Mouse (Mus musculus) heart, postnatal 36 days (tissue): ENCODE data around the gene Ogdh. TPM values are rescaled to one million over a fixed set of nuclear protein-coding genes. Genes with fewer than 3 reads are reported as not detected.
"Not testable (repeated sequence)": the region's sequence is repeated elsewhere in the genome, so short reads cannot be mapped to it uniquely, and the experiment has no call there.

ENCODE experiments used
- DNase-seq, 2 experiments: peaks; one replicate each; pipeline ENCODE4 v3.0.0; 2021 to 2022
- intact Hi-C: fragments of 180-260 bp; cut with DNase I; formaldehyde crosslinking; loops from one replicate; pipeline ENCODE4 v1.15.1; 2025
- total RNA-seq, 2 experiments: library from RNA; stranded (reverse); gene quantifications; 2 replicates each; pipeline ENCODE4 v1.2.3; 2021

The Ogdh gene
- 1,000 to 10,000 TPM; 1,707 to 1,741 TPM for total RNA-seq

DNA sequence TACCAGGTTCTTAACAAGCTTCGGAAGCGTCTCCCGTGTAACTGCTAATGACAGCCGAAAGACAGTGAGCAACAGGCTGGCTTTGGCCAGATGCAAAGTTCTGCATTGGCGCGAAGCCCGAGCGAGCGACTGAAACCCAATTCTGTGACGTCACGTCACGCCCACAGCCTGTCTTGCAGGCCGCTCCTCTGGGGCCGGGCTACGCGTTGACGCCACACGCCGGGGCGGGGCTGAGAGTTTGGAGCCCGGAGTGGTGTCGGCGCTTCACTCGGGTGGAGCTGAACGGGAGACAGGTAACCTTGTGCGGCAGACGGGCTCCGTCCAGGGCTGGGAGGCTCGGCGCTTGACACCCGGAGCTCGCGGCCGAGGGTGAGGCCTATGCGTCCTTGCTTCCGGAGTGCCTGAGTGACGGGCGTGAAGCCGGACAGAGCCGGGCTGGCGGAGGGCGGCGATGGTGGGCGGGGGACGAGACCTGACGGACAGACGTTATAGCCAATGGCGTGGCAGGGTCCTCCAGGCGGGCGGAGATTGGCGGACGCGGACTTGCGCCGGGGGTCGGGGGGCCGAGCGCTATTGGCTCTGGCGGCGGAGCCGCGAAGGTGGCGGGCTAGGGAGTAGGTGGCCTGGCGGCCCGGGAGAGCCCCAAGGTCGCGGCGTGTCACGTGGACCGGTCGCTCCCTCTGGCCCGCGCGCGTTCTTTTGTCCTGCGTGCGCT lies at the start of gene Ogdh:
Ogdh (plus strand) TSS at position 233 of the 715 bp plus-strand sequence.
- intact Hi-C loops, result loop anchor here (2.0 kb wide), 1 partner anchor 17 kb away; the partner anchor contains the start of gene Tmed4
- peak; percentile 99 to 100 for DNase-seq

DNA sequence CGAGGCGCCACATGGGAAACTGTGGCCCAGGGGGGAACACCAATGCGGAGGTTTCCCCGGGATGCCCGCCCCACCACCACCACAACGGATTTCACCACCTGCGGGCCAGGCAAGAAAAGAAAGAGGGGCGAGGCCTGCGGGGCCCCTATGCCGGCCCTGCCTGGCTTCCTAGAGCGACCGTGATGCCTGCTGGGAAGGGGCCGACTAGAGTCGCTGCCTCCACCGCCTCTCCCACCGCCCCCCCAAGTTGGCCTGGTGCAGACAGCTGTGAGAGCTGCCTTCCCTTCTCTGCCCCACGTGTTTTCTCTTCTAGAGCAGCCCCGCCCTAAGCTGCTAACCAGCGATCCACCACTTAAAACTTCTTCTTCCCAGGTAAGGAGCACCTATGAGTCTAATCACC lies 46.7 kb upstream of the Ogdh start:
- intact Hi-C loops, result no loop called here
- no peak for DNase-seq

DNA sequence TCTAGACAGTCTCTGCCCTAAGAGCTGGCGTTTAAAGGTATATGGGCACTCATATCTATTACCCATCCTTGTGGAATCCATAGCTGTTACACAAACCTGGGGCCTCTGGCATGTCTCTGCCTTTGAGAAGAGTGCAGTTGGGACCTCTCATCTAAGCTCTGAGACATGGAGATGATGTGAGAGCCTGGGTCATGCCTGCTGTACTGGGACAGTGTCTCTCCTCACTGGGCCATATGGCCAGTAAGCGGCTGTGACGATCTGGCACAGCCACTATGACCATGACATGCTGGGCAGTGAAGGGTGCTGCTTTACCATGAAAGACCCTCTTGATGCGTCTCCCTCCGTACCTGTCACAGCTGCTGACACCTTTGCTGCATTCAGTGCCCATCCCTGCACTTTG lies 39.2 kb upstream of the Ogdh start:
- intact Hi-C loops, result no loop called here
- no peak for DNase-seq

DNA sequence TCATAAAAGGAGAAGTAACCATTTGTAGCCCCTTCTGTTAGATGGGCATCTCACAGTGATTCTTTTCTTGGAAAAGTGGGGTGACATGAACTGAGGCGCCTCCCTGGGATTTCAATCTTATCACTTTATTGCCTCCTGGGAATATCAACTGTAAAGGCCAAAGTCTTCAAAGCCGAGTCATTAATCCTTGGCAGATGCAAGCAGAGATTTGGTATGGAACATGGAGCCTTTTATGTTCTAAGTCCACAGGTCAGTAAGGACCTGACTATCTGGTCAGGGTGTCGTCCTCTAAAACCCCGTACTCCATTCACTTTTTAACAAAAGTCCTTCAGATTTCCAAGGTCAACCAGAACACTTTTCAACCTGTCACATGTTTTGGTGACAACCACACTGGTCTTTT lies 38.6 kb upstream of the Ogdh start:
- intact Hi-C loops, result no loop called here
- no peak for DNase-seq

DNA sequence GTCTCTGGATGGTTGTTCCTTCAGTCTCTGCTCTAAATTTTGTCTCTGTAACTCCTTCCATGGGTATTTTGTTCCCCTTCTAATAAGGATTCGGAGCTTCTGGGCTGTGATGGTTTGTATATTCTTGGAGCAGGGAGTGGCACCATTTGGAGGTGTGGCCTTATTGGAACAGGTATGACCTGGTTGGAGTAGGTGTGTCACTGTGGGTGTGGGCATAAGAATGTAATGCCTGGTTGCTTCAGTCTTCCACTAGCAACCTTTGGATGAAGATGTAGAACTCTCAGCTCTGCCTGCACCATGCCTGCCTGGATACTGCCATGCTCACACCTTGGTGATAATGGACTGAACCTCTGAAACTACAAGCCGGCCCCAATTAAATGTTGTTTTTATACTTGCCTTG lies 36.8 kb upstream of the Ogdh start:
- DNase-seq, intact Hi-C loops: not testable (repeated sequence)

DNA sequence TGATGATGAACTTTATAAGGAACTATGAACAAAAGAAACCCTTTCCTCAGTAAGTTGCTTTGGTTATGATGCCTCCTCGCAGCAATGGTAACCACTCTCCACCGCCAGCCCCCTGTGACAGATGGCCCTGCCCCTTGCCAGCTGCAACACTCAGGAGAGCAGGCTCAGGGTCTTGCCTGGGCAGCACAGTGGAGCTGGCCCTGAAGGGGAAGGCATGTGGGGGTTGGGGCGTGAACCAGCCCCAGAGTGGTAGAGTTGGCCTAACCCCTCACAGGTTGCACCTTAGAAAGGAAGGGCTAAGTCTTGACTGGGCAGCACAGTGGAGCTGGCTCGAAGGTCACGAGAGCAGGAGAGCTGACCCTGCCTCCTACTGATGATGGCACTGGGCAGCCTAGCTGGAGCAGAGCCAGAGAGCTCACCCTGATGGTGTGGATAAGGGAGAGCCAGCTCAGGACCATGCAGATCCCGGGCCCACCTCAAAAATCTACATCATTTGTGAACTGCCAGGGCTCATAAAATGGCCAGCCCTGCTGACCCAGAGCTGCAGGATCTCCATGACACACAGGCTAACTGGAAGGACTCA lies 34.9 kb upstream of the Ogdh start:
- intact Hi-C loops, result no loop called here

DNA sequence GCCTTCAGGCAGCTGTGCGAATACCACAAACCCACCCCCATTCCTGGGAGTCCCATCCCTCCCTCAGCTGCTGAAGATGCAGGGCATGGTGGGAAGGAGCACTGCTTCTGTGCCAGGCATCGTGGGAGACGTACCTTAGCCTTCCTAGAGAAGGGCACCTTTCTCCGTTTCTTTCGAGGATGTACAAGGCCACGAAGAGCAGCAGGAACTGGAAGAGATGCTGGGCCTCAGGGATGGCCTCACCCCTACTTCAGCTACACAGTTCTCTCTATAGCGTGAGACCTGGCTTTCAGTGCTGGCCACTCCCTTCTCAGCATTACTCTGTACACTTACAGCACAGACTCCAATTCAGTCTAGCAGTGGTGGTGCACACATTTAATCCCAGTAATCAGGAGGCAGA lies 32.0 kb upstream of the Ogdh start:
- DNase-seq, result no peak
- intact Hi-C loops, result no loop called here

More for the DNA sequence above, 34.9 kb upstream of the Ogdh start:
- no peak for DNase-seq

DNA sequence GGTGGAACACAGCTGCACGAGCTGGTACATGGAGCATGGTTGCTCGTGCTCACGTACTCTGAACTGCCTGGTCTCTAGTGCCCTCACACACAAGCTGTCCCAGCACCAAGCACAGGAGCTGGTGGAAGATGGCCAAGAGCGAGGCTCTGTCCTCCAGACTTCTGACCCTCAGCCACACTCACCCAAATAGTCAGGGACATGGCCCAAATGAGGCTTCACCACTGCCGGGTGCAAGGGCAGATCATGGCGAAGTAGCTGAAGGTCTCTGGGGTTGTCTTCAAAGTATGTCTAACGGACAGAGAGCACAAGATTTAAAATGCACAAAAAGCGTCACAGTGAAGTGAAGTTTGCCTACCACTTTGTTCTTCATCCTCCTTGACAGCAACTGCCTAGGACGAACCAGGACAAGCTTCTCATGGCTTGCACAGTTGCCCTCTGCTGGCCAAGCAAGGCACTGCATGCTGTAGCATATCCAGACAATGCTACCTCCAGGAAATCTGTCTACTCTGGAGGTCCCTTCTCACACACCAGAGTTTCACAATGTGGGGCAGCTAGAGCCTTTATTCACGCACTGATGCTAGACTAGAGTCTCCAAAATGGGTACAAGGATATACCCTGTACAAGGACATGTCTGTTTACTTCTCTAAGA lies 29.9 kb upstream of the Ogdh start:
- intact Hi-C loops, result loop anchor here (1.0 kb wide), 1 partner anchor 265 kb away; no protein-coding TSS in a partner anchor
- peak; percentile 62 to 82 for DNase-seq

DNA sequence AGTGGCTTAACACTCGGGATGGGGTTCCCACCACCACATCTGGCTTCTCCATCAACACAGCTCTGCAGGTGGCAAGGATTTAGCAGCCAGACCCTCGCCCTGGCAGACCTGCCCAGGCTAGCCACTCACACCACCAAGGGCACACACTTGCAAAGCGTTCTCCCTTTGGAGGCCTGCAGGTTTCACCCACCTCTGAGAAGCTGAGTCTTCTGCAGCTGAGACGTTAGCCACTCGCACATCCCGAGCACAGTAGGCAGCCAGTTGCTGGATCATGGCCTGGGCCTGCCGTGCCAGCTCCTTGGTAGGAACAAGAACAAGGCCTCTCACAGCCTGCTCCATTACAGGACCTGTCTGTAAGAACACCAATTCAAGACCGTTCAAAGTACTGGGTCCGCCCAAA lies 24.8 kb upstream of the Ogdh start:
- intact Hi-C loops, result loop anchor here (2.0 kb wide), 1 partner anchor 66 kb away; the partner anchor contains the start of genes A730071L15Rik and Nudcd3

DNA sequence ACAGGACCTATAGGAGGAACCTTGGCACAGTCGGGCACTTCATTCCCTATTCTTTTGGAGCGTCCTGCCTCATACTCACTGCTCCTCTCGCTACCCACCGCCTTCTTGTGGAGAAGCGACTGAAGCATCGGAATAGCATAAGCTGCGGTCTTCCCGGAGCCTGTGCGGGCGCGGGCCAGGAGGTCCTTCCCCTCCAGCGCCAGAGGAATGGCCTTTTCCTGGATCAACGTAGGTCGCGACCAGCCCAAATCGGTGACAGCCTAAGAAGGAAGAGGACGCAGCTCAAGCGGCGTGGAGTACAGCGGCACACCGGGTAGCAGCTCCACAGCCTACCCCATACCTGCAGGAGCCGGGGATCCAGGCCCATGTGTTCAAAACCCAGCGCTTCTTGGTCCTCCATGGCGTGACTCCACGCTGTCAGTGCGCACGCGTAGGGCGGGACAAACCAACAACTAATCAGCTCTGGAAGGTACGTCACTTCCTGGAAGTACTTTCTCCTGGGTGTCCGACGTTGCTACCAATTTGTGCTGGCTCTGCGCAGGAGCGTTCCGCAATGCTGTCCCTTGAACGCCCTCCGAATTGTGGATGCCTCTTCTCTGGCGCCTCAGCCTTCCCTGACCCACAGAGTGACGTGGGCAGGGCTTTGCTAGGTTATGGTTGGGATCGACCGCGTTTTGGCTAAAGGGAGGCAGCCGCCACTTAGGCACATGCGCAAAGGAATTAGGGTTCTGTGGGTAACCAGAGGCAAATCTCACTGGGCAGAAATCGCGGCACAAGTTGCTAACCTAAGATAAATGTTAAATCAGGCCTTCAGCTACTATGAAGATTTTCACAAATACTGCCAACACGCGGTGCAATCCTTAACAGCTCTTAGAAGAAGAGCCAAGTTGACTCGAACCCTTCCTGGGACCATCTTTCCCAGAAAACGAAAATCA lies 23.8 kb upstream of the Ogdh start, which contains the start of gene Ddx56:
Ddx56 (minus strand) TSS at position 453 of the 935 bp plus-strand sequence.
- DNase-seq, result peak; percentile 88
- intact Hi-C loops, result loop anchor here (2.0 kb wide), 1 partner anchor 67 kb away; the partner anchor contains the start of genes A730071L15Rik and Nudcd3

More for the DNA sequence above, 24.8 kb upstream of the Ogdh start:
- no peak for DNase-seq

DNA sequence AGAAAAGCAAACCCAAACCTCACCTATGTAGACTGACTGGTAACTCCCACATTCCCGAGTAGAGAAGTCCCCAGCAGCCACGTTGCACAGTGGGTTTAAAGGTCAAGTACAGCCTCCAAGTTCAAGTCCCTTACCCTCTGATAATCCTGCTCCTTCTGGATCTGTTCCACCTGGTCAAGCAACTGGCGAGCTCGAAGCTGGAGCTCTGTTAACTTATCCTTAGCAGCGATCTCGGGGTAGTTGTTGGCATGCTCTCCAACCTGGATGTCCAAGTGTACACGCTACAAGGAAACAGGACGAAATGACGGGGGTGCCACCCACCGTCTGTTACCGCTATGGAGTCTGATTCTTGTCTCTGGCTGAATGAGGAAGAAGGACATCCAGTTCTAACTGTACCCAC lies 17.8 kb upstream of the Ogdh start:
- no peak for DNase-seq
- intact Hi-C loops, result loop anchor here (2.0 kb wide), 1 partner anchor 17 kb away; the partner anchor contains the start of gene Ogdh

DNA sequence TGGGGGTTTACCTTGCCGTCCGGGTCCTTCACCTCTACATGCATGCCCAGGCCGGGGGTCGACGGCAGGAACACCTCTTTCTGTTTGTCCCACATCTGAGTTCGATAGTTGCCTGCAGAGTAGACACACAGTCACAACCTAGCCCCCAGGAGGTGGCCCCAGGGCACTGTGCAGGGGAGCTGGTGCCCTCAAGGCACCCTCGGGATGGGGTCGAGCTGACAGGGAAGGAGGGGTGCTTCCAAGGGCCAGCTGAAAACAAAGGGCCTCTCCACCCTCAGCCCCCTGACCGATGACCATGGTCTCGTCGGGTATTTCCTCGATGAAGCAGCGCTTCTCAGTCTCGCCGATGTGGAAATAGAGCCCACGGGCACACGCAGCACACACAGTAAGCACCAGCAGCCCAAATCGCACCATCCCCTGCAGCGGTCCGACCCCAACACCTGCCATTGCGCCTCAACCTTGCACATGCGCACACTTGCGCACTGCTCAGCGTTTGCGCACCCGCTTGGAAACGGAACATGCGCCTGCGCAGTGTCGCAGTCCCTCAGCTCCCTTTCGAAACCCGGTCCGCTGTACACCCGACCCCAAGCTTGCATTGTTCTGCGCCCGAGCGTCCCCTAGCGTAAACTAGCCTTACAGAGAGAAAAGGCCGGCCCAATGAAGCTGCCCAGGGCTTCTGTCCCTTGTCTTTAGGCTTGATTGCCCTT lies 16.9 kb upstream of the Ogdh start, which contains the start of gene Tmed4:
Tmed4 (minus strand) TSS at position 484 of the 707 bp plus-strand sequence.
- intact Hi-C loops, result loop anchor here (2.0 kb wide), 1 partner anchor 16 kb away; the partner anchor contains the start of gene Ogdh

DNA sequence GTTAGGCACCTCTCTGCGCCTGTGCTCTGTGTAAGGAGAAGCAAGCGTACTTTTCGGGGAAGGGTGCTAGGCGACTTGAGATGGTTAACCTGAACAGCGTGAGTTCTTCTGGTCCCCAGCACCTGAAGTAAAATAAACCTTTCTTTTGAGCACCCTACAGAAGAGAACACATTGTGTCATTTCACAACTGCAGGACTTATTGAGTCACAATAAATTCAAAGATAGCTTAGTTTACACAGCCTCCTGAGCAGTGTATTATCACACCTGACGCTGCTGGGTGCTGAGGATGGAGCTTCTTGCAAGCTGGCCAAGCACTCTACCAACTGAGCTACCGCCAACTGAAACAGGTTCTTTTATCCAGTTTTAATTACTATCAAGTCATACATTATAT lies 16.3 kb upstream of the Ogdh start:
- intact Hi-C loops, result loop anchor here (2.0 kb wide), 1 partner anchor 16 kb away; the partner anchor contains the start of gene Ogdh
- no peak for DNase-seq

More for the DNA sequence above, 16.9 kb upstream of the Ogdh start, which contains the start of gene Tmed4:
- DNase-seq, result peak; percentile 98 to 99

DNA sequence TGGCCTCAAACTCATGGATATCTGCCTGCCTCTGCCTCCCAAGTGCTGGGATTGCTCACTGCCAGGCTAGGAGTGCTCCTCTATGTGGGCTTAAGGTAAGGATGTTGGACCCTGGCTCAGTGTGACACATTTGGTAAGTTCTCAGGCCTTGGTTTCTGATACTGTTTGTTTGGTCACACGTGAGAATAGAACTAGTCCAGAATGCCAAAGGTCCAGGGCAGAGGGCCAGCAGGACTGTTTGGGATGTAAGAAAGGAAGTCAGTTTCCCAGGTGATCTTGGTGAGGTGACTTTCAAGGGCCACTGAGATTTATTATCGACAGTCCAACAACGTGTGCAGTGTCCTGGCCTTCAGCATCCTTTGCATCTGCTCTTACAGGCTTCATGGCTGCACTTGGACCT lies 15.0 kb upstream of the Ogdh start:
- intact Hi-C loops, result no loop called here
- no peak for DNase-seq

DNA sequence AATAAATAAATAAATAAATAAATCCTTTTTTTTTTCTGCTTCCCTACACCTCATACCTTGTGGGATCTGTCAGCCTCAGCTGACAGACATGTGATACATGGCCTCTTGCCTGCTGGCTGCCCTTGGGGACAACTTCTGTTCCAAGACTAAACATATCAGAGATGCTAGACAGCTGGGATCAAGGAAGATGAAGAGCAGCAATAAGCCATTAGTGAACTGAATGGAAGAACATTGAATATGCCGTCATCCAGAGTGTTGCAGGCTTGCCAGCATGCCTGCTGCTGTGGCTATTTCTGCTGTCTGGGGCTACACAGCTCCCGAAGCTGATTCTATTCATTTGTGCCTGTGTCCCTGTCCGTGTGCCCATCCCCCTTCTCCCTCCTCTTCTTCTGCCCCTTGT lies 8.5 kb upstream of the Ogdh start:
- DNase-seq, result peak; percentile 50 to 67
- intact Hi-C loops, result no loop called here

DNA sequence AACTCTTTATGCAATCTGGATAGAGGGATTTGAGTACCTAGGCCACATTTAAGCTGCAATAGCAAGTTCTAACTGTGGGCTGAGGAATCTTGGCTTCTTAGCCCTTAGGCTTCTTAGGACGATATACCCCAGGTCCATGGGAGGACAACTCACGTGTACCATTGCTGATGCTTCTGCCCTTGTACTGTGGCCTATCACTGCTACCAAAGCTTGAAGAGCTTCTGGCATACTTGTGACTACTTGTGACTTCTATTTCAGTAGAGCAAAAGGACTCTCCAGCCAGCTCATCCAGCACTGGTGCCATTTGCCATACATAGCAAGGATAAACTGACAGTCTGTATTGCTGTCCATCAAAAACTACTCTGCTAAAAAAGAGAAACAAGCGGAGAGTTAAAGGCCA lies 1.3 kb upstream of the Ogdh start:
- intact Hi-C loops, result loop anchor here (2.0 kb wide), 1 partner anchor 15 kb away; the partner anchor contains the start of gene Tmed4
- DNase-seq, result peak in 1 of 2 experiments; percentile 23

DNA sequence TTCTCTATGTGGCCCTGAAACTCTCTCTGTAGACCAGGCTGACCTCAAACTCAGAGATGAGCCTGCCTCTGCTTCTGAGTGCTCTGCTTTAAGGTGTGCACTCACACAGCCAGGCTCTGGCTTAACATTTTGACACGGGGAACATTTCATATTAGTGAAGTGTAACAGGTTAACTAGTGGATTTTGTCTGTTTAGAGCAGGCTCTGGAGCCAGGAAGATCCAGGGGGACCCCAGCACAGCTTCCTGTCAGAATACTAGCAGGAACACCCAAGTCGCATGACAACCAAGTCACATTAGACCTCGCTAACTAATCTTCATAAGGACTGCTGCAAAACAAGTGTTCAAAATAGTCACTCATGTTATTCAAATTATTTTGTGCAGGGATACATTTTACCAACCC lies 550 bp upstream of the Ogdh start:
- peak in 1 of 2 experiments; percentile 20 for DNase-seq
- intact Hi-C loops, result loop anchor here (2.0 kb wide), 1 partner anchor 16 kb away; the partner anchor contains the start of gene Tmed4

DNA sequence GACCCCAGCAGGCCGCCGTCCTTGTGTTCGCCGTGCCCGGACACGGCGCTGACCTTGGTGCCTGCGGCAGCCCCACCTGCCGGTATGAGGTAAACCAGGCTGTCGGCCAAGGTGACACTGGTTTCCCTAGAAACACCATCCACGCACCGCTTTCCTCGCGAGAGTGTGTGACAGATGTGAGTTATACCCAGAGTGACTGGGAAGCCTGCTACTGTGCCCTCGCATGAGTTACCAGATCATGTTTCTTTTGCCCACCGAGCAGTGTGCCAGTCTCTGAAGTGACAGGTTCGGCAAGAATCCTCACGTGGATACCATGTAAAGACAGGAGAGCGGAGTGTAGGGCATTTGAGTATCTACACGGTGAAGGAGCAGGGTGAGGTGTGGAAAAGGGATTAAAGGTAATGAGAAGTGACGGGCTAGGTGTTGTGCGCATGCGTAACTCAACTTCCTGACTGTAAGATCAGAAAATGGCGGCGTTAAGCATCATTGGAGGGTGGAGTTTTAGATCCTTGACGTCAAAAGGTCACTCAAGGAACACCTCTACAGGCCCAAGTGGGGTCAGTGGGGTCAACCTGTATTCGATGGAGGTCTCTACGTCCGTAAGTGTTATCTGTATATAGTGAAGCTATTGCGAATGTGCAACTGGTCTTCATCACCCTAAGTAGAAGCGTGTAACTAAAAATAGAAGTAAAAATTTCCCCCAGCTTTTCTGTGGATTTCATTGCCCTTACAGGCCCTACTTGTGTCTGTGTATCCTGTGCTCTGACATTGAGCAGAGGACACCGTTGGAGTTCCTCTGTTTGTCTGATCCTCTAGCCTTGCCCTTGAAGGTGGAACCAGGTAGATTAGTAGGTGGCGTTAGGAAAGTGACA lies 919 bp downstream of the Ogdh start:
- intact Hi-C loops, result no loop called here
- DNase-seq, result peak in 1 of 2 experiments; percentile 57
